Mouse (Mus musculus) forebrain, embryonic 12.5 days (tissue): ENCODE data around the gene Hoxd11. TPM values are rescaled to one million over a fixed set of nuclear protein-coding genes. Genes with fewer than 3 reads are reported as not detected.

ENCODE experiments used
- ATAC-seq: fragments of 200-750 bp; cut with Nextera tagmentation; 2 replicates; pipeline ENCODE4 v1.8.0; 2017; ENCODE audit warnings: moderate TSS enrichment; ENCODE audit not compliant: low FRiP score
- H3K27ac ChIP-seq: fragments of 300-500 bp; sonication (generic); 2 replicates; pipeline ENCODE4 v1.5.1; 2016; ENCODE audit warnings: mild to moderate bottlenecking
- H3K27me3 ChIP-seq: fragments of 300-500 bp; sonication (generic); 2 replicates; pipeline ENCODE4 v1.6.1; 2016; ENCODE audit warnings: mild to moderate bottlenecking
- H3K36me3 ChIP-seq: fragments of 300-500 bp; sonication (generic); replicated peaks from 2 replicates; pipeline ENCODE4 v1.6.1; 2016; ENCODE audit warnings: mild to moderate bottlenecking
- H3K4me1 ChIP-seq: fragments of 300-500 bp; sonication (generic); 2 replicates; pipeline ENCODE4 v1.6.1; 2016
- H3K4me2 ChIP-seq: fragments of 300-500 bp; sonication (generic); 2 replicates; pipeline ENCODE4 v1.6.1; 2016; ENCODE audit warnings: mild to moderate bottlenecking, moderate library complexity
- H3K4me3 ChIP-seq: fragments of 300-500 bp; sonication (generic); replicated peaks from 2 replicates; pipeline ENCODE4 v1.5.1; 2016; ENCODE audit warnings: mild to moderate bottlenecking
- H3K9ac ChIP-seq: fragments of 300-500 bp; sonication (generic); 2 replicates; pipeline ENCODE4 v1.6.1; 2016; ENCODE audit warnings: mild to moderate bottlenecking
- H3K9me3 ChIP-seq: fragments of 300-500 bp; sonication (generic); 2 replicates; pipeline ENCODE4 v1.6.1; 2016
- WGBS: fragments of 180-500 bp; shearing (Covaris S2); methylation state at CpG from one replicate; pipeline ENCODE4 v1.1.7; 2016; 5-methylcytosine and 5-hydroxymethylcytosine counted together
- polyA plus RNA-seq: library from polyadenylated mRNA; unstranded; fragments of >200 nt; fragmentation: Nextera tagmentation; extraction: Ambion mirVana; gene quantifications from 2 replicates; pipeline ENCODE4 v1.2.1, GENCODE M21; 2016

The Hoxd11 gene
- polyA plus RNA-seq, 1 experiment from 2014 or later = not detected

DNA sequence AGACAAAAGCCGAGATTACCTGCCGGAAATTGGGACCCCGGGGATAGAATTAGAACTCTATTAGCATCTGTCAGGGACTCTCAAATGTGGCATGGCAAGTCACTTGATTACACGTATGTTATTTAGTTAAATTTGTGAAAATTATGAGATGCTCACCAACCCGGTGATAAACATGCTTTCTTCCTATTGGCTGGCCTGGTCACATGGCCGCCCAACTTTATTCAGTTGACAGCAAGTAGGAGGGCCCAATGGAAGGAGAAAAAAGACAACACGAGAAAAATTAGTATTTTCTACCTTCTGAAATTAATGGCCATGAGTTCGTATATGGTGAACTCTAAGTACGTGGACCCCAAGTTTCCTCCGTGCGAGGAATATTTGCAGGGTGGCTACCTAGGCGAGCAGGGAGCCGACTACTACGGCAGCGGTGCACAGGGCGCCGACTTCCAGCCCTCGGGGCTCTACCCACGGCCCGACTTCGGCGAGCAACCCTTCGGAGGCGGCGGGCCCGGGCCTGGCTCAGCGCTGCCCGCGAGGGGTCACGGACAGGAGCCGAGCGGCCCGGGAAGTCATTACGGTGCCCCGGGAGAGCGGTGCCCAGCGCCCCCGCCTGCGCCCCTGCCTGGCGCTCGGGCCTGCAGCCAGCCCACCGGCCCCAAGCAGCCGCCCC, 47.7 kb downstream of the Hoxd11 start:
- H3K4me2 ChIP-seq = peak overlapping the region; percentile 8; the same call in 1 of the 2 replicates
- no peak for ATAC-seq

DNA sequence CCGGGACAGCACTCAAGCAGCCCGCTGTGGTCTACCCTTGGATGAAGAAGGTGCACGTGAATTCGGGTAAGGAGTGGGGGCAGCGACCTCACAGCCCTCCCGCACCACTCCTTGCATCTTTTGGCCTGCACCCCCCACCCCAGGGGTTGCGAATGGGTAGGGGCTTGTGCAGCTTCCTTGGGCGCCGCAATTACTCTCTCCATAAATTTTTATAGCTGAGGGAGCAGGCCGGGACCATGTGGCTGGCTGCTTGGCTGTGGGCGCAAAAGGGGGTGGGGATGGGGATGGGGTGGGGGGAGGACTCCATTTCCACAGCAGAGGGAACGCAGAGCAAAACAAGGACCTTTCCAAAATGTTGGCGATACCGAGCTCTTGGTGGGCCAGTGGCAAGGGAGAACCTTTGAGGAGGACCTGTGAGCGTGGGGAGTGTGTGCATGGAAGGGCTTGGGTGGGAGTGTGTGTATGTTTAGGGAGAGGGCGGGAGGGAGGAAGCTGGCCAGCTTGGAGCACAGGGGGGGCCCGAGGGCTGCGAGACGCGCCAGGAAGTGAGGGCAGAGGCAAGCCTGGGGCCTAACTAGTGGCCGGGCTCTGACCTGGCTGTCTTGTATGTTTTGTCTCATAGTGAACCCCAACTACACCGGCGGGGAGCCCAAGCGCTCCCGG, 48.4 kb downstream of the Hoxd11 start:
- peak overlapping the region; percentile 20; the same call in 1 of the 2 replicates for H3K4me3 ChIP-seq
- peak overlapping the region; percentile 8; the same call in 1 of the 2 replicates for H3K4me2 ChIP-seq
- peaks cover 10% of the 10 kb centered on the region for H3K4me1 ChIP-seq
- H3K27ac ChIP-seq = no peak overlapping the region
- no peak for ATAC-seq
- H3K36me3 ChIP-seq = no peaks in the 10 kb centered on the region
- H3K9me3 ChIP-seq = no peaks in the 10 kb centered on the region
- peaks cover 98% of the 10 kb centered on the region for H3K27me3 ChIP-seq
- 1% methylated on average over 25 of the region's 25 CpGs for WGBS
- H3K9ac ChIP-seq = no peak overlapping the region

More for the DNA sequence above, 47.7 kb downstream of the Hoxd11 start:
- Histone ChIP-seq H3K4me1 (peaks cover 7% of the 10 kb centered on the region), H3K27me3 (peaks cover 98% of the 10 kb centered on the region), H3K27ac (no peak overlapping the region), H3K4me3 (peak overlapping the region; percentile 20; the same call in 1 of the 2 replicates), H3K9ac (no peak overlapping the region), H3K9me3 (no peaks in the 10 kb centered on the region), H3K36me3 (no peaks in the 10 kb centered on the region)
- under 1% methylated on average over 43 of the region's 43 CpGs for WGBS

DNA sequence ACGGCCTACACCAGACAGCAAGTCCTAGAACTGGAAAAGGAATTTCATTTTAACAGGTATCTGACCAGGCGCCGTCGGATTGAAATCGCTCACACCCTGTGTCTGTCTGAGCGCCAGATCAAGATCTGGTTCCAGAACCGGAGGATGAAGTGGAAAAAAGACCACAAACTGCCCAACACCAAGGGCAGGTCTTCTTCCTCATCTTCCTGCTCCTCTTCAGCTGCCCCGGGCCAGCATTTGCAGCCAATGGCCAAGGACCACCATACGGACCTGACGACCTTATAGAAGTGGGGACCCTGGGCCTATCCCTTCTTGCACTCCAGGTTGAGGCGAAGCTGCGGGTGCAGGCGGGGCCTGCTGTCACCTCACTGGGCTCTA, 48.9 kb downstream of the Hoxd11 start:
- no peak for ATAC-seq
- peaks cover 98% of the 10 kb centered on the region for H3K27me3 ChIP-seq
- H3K27ac ChIP-seq = no peak overlapping the region
- H3K36me3 ChIP-seq = no peaks in the 10 kb centered on the region
- H3K4me1 ChIP-seq = peaks cover 14% of the 10 kb centered on the region
- H3K4me3 ChIP-seq = no peak overlapping the region
- H3K9ac ChIP-seq = no peak overlapping the region
- WGBS = under 1% methylated on average over 13 of the region's 13 CpGs
- no peaks in the 10 kb centered on the region for H3K9me3 ChIP-seq
- no peak overlapping the region for H3K4me2 ChIP-seq

DNA sequence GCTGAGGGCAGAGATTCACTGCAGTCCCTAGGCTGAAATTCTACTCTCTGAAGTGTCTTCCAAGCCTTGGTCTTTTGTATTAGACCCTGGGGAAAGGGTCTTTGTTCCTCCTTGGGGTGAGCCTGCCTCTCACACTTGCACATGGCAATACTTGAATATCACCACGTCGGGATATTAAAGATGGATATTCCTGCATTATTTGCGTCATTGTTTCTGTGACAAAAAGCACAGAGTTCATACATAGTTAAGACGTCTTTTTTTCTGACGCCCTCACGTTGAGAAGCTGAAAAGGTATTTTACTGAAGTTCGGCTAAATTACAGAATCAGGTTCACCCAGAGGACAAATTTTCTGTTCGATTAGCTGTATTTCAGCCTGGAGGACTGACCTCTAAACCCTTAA, 51.0 kb downstream of the Hoxd11 start:
- peaks cover 98% of the 10 kb centered on the region for H3K27me3 ChIP-seq
- H3K9me3 ChIP-seq = no peaks in the 10 kb centered on the region
- ATAC-seq = no peak
- no peak overlapping the region for H3K4me2 ChIP-seq
- H3K9ac ChIP-seq = no peak overlapping the region
- WGBS = 3% methylated on average over 8 of the region's 8 CpGs
- H3K27ac ChIP-seq = no peak overlapping the region
- no peaks in the 10 kb centered on the region for H3K36me3 ChIP-seq
- H3K4me3 ChIP-seq = no peak overlapping the region
- peaks cover 14% of the 10 kb centered on the region for H3K4me1 ChIP-seq

DNA sequence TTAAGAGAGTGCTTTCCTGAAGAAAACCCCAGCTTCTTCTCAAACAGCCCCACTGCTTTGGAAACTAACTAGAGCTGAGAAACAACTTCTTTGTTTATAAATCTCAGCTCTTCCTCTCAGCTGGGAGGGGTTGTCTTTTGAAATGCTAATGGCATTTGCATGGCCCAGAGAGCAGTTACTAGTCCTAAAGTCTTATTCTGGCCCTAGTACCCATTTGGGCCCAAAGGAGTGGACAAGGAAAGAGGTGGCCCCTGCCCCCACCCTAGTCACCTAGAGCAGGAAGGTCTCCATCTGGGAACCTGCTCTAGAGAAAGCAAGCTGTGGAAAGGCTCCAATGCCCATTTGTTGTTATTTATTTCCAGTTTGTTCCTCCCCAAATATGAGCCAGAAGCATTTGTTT, 51.7 kb downstream of the Hoxd11 start:
- no peak overlapping the region for H3K27ac ChIP-seq
- no peak overlapping the region for H3K4me3 ChIP-seq

DNA sequence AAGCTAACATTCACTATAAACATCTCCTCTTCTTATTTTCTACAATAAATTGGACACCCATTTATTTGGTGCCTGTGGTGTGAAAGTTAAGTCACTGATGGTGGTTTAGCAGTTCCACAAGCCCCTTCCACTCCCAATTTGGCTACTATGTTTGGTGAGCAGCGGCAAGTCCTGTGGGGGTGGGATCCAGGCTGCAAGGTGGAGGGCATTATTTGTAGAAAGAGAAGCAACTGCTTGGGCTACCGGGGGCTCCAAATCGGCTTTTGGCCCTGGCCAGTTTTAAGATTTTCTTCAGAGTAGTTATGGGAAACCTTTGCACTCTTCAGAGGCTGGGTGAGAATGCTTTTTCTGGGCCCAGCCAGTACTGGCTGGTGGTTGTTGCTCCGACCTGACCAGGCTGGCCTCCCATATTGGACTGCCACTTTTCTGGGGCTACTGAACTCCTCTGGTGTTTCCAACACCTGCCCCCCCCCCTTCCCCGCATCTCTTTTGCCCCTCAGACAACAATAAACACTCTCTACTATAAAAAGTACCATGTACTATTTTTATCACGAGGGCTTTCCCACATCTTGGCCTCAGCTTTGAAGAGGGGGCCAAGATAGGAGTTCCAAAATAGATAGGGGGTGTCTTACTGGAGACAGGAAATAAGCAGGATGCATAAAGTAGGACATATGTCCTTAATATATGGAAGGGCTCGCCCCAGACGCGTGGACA, 52.6 kb downstream of the Hoxd11 start:
- no peak for ATAC-seq
- H3K27me3 ChIP-seq = peaks cover 98% of the 10 kb centered on the region
- no peak overlapping the region for H3K9ac ChIP-seq
- H3K4me2 ChIP-seq = no peak overlapping the region
- H3K9me3 ChIP-seq = no peaks in the 10 kb centered on the region
- WGBS = 1% methylated on average over 9 of the region's 9 CpGs
- no peak overlapping the region for H3K27ac ChIP-seq
- no peaks in the 10 kb centered on the region for H3K36me3 ChIP-seq
- H3K4me1 ChIP-seq = peaks cover 20% of the 10 kb centered on the region
- no peak overlapping the region for H3K4me3 ChIP-seq

More for the DNA sequence above, 51.7 kb downstream of the Hoxd11 start:
- Histone ChIP-seq H3K9me3 (no peaks in the 10 kb centered on the region), H3K9ac (no peak overlapping the region), H3K36me3 (no peaks in the 10 kb centered on the region), H3K4me2 (no peak overlapping the region), H3K4me1 (peaks cover 19% of the 10 kb centered on the region), H3K27me3 (peaks cover 98% of the 10 kb centered on the region)
- no peak for ATAC-seq

DNA sequence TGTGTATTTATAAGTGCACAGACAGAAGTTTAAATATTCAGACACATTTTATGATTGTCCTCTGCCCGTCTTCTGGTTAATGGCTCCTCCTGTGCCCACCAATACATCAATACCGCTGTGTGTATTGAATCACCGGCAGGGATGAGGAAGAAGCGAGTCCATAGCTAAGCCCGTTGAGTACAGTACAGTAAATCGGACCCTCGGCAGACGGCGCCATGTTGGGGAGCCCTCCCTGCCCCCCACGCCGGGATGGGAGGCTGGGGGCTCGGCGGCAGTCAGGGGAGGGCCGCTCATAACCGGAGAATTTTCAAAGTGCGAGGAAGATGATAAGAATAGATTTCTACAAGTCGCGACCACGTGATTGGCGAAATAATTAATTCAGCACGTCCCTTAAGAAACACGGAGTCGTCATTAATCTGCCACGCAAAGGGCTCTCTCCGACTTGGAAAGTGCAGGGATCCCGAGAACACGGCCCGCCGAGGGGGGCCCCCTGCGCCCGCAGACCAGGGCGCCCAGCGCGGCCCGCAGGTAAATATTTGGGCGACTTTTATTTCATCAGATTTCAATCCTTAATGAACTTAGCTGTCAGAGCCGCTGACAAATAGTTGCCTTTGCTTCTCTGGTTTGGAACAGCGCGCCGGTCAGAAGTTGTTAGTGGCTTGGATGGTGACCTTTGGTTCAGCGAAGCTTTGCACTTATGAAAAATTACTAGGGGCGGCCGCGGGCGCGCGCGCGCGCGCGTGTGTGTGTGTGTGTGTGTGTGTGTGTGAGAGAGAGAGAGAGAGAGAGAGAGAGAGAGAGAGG, 53.4 kb downstream of the Hoxd11 start:
- ATAC-seq = no peak
- Histone ChIP-seq H3K27me3 (peaks cover 98% of the 10 kb centered on the region), H3K4me1 (0 out of 2 replicates have a peak, but pooled peaks cover 14% of the 10 kb centered on the region), H3K36me3 (no peaks in the 10 kb centered on the region), H3K9ac (no peak overlapping the region), H3K4me3 (0 out of 2 replicates have a peak overlapping the region, but pooled peaks have one; percentile 4), H3K27ac (no peak overlapping the region), H3K9me3 (no peaks in the 10 kb centered on the region), H3K4me2 (no peak overlapping the region)
- 1% methylated on average over 52 of the region's 52 CpGs for WGBS

DNA sequence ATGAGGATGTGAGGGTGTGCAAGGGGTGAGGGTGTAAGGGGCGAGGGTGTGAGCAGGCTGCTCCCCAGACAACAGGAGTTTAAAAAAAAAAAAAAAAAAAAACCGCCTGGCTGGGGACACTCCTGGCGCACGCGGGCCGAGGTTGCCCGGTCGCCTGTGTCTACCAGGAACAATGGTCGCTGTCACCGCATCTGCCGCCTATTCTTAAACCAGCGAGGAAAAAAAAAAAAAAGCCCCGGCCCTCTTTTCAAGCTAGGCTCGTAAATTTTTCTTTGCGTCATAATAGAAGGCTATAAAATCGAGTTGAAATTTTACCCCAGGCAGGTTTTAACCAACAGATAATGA, 53.9 kb downstream of the Hoxd11 start:
- Histone ChIP-seq H3K27me3 (peaks cover 98% of the 10 kb centered on the region), H3K4me2 (no peak overlapping the region), H3K4me1 (0 out of 2 replicates have a peak, but pooled peaks cover 14% of the 10 kb centered on the region), H3K9ac (no peak overlapping the region), H3K4me3 (no peak overlapping the region), H3K27ac (no peak overlapping the region), H3K9me3 (no peaks in the 10 kb centered on the region), H3K36me3 (no peaks in the 10 kb centered on the region)
- WGBS = under 1% methylated on average over 16 of the region's 16 CpGs
- ATAC-seq = no peak

DNA sequence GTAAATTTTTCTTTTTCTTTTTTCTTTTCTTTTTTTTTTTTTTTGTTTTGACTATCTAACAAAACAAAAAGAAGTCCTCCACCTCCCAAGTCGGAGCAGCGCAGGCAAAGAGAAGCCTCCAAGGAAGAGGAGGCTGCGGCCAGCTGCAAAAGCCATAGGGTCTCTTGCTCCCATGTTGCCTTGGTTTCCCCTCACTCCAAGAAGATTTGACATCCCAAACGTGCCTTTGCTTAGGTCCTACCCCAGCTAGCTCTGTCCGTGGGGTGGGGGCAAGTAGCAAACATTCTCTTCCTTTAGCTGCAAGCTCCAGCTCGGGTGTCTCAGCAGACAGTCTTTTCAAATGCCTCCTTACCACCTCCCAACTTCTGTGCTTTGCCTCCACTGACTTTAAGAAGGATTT, 54.4 kb downstream of the Hoxd11 start:
- 2% methylated on average over 6 of the region's 6 CpGs for whole genome bisulfite sequencing
- Histone ChIP-seq H3K4me1 (0 out of 2 replicates have a peak, but pooled peaks cover 14% of the 10 kb centered on the region), H3K27me3 (peaks cover 98% of the 10 kb centered on the region), H3K4me3 (no peak overlapping the region), H3K9me3 (no peaks in the 10 kb centered on the region), H3K4me2 (no peak overlapping the region), H3K9ac (no peak overlapping the region), H3K27ac (no peak overlapping the region), H3K36me3 (no peaks in the 10 kb centered on the region)
- no peak for ATAC-seq

DNA sequence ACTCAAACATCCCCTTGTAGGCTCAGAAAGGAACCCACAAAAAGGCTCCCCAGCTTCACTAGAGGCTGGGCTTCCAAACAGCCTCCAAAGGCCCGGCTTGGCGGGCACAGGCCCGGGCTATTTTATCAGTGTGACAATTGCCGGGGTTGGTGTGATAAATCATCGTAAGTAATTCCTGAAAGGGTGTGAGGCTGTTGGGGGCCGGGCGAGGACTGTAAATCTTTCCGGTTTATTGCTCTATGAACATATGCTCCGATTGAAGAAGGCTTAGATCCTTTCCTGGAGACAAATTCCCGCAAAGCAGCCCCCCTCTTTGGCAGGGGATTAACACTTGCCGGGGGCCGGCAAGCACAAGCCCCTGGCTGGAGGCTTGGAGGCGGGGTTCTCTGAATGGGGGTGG, 55.1 kb downstream of the Hoxd11 start:
- Histone ChIP-seq H3K9ac (no peak overlapping the region), H3K4me2 (no peak overlapping the region), H3K9me3 (no peaks in the 10 kb centered on the region), H3K4me1 (0 out of 2 replicates have a peak, but pooled peaks cover 14% of the 10 kb centered on the region), H3K36me3 (no peaks in the 10 kb centered on the region), H3K4me3 (no peak overlapping the region), H3K27ac (no peak overlapping the region), H3K27me3 (peaks cover 98% of the 10 kb centered on the region)
- no peak for ATAC-seq
- 1% methylated on average over 13 of the region's 13 CpGs for WGBS

DNA sequence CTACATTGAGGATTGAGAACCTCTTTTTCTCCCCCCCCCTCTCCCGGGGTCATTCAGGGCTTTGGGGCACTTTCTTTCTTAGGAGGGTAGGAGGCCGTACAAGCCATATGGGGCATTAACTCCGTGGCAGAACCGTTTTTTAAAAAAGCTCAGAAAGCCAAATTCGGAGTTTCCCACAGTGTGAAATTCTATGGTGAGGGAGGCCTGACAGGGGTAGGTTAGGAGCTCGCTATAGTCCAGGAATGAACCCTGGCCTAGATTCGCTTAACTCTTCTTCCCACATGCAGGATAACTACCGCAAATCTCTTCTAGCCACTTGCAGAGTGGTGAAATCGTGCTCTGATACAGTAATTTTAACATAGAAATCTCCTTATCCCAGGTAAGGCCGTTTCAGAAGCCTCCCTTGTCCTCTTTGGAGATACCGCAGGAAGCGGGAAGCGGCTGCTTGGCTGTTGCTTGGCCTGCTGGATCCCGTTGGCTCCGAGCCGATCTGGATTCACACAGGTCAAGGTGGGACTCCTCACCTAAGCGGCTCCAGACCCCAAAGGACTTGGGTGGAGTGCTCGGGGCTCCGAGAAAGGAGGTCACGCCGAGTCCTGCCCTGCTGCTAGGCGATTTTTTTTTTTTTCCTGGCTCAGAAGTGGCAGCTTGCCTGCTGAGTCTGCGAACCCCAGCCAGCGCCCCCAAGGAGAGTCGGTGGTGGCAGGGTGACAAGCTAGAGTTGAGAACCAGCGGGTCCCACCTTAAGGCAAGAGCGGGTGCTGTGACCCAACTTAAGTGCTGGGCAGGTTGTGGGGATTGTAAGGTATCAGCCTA, 55.8 kb downstream of the Hoxd11 start:
- Histone ChIP-seq H3K4me2 (no peak overlapping the region), H3K9ac (no peak overlapping the region), H3K4me3 (no peak overlapping the region), H3K27me3 (peaks cover 100% of the 10 kb centered on the region), H3K9me3 (no peaks in the 10 kb centered on the region), H3K4me1 (0 out of 2 replicates have a peak, but pooled peaks cover 14% of the 10 kb centered on the region), H3K27ac (no peak overlapping the region), H3K36me3 (no peaks in the 10 kb centered on the region)
- WGBS = 2% methylated on average over 27 of the region's 27 CpGs
- no peak for ATAC-seq
